Mouse (Mus musculus) CH12.LX (cell line): ENCODE measurements around the gene Hykk.
A peak's percentile ranks its signal among the peaks of the same experiment; 100 is the strongest.

ENCODE experiments used
- CTCF ChIP-seq, 2 experiments: IDR thresholded peaks in 1 of 2; conservative IDR thresholded peaks in 1 of 2; 2 replicates each; pipeline ENCODE4 v1.5.1; 2011 to 2012; ENCODE audit warnings: low read depth in 2 of 2, low read length in 2 of 2, improper control_type of control experiment in 1 of 2, inconsistent platforms in 1 of 2, mild to moderate bottlenecking in 1 of 2, moderate library complexity in 1 of 2
- EP300 ChIP-seq: IDR thresholded peaks from 2 replicates; pipeline ENCODE4 v1.6.1; 2011; ENCODE audit warnings: low read length, improper control_type of control experiment
- HCFC1 ChIP-seq: IDR thresholded peaks from 2 replicates; pipeline ENCODE4 v1.6.1; 2012; ENCODE audit warnings: low read depth, mild to moderate bottlenecking, inconsistent platforms, low read length, improper control_type of control experiment
- KAT2A ChIP-seq: IDR thresholded peaks from 2 replicates; pipeline ENCODE4 v1.6.1; 2012; ENCODE audit warnings: low read length, improper control_type of control experiment, inconsistent platforms; ENCODE audit not compliant: insufficient replicate concordance
- MXI1 ChIP-seq: IDR thresholded peaks from 2 replicates; pipeline ENCODE4 v1.6.1; 2011; ENCODE audit warnings: mild to moderate bottlenecking, low read depth, low read length, improper control_type of control experiment
- MYC ChIP-seq: IDR thresholded peaks from 2 replicates; pipeline ENCODE4 v1.6.1; 2011; ENCODE audit warnings: low read depth, mild to moderate bottlenecking, improper control_type of control experiment, low read length
- POLR2A ChIP-seq: IDR thresholded peaks from 2 replicates; pipeline ENCODE4 v1.6.1; 2011; ENCODE audit warnings: low read depth, mild to moderate bottlenecking, improper control_type of control experiment, low read length
- RAD21 ChIP-seq: IDR thresholded peaks from 2 replicates; pipeline ENCODE4 v1.6.1; 2011; ENCODE audit warnings: low read depth, mild to moderate bottlenecking, low read length, improper control_type of control experiment, moderate library complexity
- SIN3A ChIP-seq: IDR thresholded peaks from 2 replicates; pipeline ENCODE4 v1.6.1; 2012; ENCODE audit warnings: low read length, improper control_type of control experiment, inconsistent platforms
- TCF12 ChIP-seq: IDR thresholded peaks from 2 replicates; pipeline ENCODE4 v1.6.1; 2014; ENCODE audit warnings: low read depth, mild to moderate bottlenecking, inconsistent platforms, low read length, improper control_type of control experiment
- ZC3H11A ChIP-seq: IDR thresholded peaks from 2 replicates; pipeline ENCODE4 v1.6.1; 2012; ENCODE audit warnings: low read depth, mild to moderate bottlenecking, inconsistent platforms, low read length, improper control_type of control experiment

GRCm38 (mm10) chr9:54944467-54944866, 27.4 kb downstream of the Hykk start:
- TF ChIP-seq CTCF (conservative IDR thresholded peaks at IDR 0.05 in 1 of 2, IDR thresholded peaks at IDR 0.05 in 1 of 2; ENCODE audit: low read depth in 2 of 2, low read length in 2 of 2) (peak in 1 of 2 experiments; percentile 36; a peak in 2 of 4 replicates), RAD21 (no peak), SIN3A (no peak), POLR2A (no peak), TCF12 (no peak), HCFC1 (no peak), MXI1 (no peak), ZC3H11A (no peak), KAT2A (no peak), MYC (no peak), EP300 (no peak)
